Mouse (Mus musculus) 3T3-L1 (cell line): ENCODE measurements at regions not wholly inside any gene's neighbourhood (a gene's known extent, or its start where the extent isn't known, plus 50 kb on each side); places are given as distances from the start of the nearest gene placed in this dataset.

Experiments
- DNase-seq: peaks from one replicate; pipeline ENCODE4 v3.0.0-alpha.2; 2015; ENCODE audit warnings: low read depth, low spot score

DNA sequence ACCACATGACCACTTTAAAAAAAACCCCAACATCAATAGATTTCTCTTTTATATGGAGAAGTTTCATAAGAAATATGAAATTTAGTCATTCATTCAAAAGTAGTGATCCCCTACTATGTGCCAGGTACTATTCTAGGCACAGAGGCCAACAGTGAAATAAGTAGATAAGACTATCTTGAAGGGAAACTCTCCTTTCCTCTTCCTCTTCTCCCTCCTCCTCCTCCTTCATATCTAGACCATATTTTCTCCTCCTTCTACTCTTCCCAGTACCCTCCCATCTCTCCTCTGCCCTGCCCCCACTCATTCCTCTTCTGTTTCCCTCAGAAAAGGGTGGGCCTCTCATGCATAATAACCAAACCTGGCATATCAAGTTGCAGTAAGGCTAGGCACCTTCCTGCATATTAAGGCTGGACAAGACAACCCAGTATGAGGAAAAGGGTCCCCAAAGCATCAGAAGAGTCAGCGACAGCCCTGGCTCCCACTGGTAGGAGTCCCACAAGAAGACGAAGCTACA is 54.4 kb upstream of the Prickle1 start:
- DNase-seq = no peak

DNA sequence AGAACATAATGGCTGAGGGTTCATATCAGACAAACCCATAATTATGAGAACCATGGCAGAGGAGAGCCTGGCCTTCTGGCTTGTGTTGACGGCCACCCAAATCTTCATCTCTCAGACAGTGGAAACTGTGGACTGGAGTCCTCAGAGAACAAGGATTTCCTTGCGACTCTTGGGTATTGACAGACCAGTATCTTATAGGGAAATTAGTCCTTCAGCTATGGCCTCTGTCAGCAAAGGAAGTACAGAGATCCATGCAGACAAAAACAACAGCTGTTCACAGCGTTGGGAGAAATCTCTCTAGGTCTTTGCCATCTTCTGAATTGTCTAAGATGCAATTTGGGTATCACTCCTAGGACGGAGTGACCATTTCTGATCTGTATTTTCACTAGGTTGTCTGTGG is 53.0 kb upstream of the Prickle1 start:
- DNase-seq = no peak

DNA sequence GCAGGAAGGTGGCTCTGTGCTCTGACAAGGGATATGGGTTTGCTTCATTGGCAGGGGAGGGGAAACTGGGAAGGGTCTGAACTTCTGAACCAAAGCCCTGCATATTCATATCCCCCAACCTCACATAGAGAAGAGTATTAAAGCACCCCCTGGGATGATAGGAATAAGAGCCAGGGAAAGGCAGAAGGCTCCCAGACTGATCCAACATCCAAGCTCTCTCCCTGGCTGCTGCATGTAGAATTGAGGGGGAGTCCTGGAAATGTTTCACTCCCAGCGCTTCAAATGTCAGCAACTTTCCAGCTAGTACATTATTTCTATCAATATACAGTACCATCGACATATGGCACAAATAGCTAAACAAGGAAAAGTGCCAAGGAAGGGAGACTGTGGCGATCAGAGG is 51.1 kb upstream of the Prickle1 start:
- DNase-seq = no peak

DNA sequence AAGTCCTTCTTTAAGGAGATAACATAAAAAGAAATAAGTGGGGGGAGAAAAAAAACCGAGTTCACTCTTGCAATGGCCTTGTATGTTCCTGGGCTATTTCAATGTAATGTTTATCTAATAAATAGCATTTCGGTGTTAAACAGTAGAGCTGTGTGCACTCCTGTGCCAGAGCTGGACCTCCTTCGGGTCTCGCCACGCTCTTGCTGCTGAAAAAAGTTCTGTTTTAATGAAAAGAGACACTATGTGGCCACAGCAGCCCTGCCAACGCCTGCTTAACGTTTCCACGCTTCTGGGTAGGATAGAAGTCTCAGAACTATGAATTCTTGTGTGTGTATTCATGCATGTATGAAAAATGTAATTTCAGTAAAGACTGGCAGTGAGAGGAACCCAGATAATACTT is 50.3 kb upstream of the Prickle1 start:
- no peak for DNase-seq
